Mouse (Mus musculus) forebrain, embryonic 15.5 days (tissue): ENCODE measurements around the gene Hps1. TPM values are rescaled to one million over a fixed set of nuclear protein-coding genes. Genes with fewer than 3 reads are reported as not detected.

Source experiments
- ATAC-seq: fragments of 200-750 bp; cut with Nextera tagmentation; replicated peaks from 2 replicates; pipeline ENCODE4 v1.8.0; 2017; ENCODE audit warnings: mild to moderate bottlenecking, moderate TSS enrichment, moderate library complexity
- H3K27ac ChIP-seq: fragments of 300-500 bp; sonication (generic); replicated peaks from 2 replicates; pipeline ENCODE4 v1.5.1; 2015; ENCODE audit warnings: mild to moderate bottlenecking, inconsistent platforms
- H3K27me3 ChIP-seq: fragments of 300-500 bp; sonication (generic); 2 replicates; pipeline ENCODE4 v1.6.1; 2015; ENCODE audit warnings: inconsistent platforms
- H3K36me3 ChIP-seq: fragments of 300-500 bp; sonication (generic); 2 replicates; pipeline ENCODE4 v1.6.1; 2015; ENCODE audit warnings: mild to moderate bottlenecking, inconsistent platforms
- H3K4me1 ChIP-seq: fragments of 300-500 bp; sonication (generic); 2 replicates; pipeline ENCODE4 v1.6.1; 2015; ENCODE audit warnings: inconsistent platforms
- H3K4me2 ChIP-seq: fragments of 300-500 bp; sonication (generic); replicated peaks from 2 replicates; pipeline ENCODE4 v1.6.1; 2015; ENCODE audit warnings: mild to moderate bottlenecking, inconsistent platforms
- H3K4me3 ChIP-seq: fragments of 300-500 bp; sonication (generic); 2 replicates; pipeline ENCODE4 v1.5.1; 2015; ENCODE audit warnings: mild to moderate bottlenecking, inconsistent platforms
- H3K9ac ChIP-seq: fragments of 300-500 bp; sonication (generic); replicated peaks from 2 replicates; pipeline ENCODE4 v1.6.1; 2015; ENCODE audit warnings: mild to moderate bottlenecking, inconsistent platforms
- H3K9me3 ChIP-seq: fragments of 300-500 bp; sonication (generic); 2 replicates; pipeline ENCODE4 v1.6.1; 2016; ENCODE audit warnings: inconsistent platforms
- WGBS: fragments of 180-500 bp; shearing (Covaris S2); methylation state at CpG from one replicate; pipeline ENCODE4 v1.1.7; 2015; ENCODE audit warnings: mixed read lengths; 5-methylcytosine and 5-hydroxymethylcytosine counted together
- polyA plus RNA-seq: library from polyadenylated mRNA; unstranded; fragments of >200 nt; fragmentation: Nextera tagmentation; extraction: Ambion mirVana; gene quantifications from 2 replicates; pipeline ENCODE4 v1.2.1, GENCODE M21; 2015

Hps1 gene
- 13.8 and 14.0 TPM in 2 replicates for polyA plus RNA-seq

DNA sequence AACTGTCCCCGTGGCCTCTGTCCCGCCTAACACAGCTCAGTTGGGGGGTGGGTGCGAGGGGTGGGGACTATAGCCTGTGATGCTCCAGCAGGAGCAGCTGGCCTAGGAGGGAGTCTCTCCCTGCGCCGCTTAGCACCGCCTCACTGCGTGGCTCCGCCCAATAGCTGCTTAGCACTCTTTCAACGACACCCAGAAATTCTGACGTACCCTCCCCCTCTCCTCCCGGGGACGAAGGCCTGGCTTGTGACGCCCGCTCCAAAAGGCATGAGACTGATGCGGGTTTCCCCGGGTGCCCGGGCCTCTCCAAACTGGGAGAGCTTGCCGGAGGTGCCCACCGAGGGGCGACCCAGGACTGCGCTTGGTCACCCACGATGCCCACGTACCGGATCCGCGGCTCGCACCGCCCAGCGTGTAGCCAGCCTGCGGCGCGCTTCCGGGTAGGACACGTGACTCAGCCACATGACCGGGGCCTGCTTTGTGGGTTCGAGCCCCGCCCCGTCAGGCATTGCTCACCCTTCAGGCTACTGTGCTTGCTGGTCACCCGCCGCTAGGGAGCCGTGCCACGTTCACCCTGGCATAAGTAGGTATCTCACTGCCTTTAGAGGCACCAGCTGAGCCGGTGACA lies at the start of gene Hps1:
Gene Hps1 (minus strand): TSS at position 448 of the 625 bp plus-strand sequence.
- H3K9ac ChIP-seq: peak within 1 kb of the TSS; percentile 67
- H3K27me3 ChIP-seq: no peaks in the 10 kb centered on the region
- H3K27ac ChIP-seq: peak within 1 kb of the TSS; percentile 95
- no peaks in the 10 kb centered on the region for H3K36me3 ChIP-seq
- H3K9me3 ChIP-seq: no peaks in the 10 kb centered on the region
- peak; percentile 99 for ATAC-seq
- peak within 1 kb of the TSS; percentile 87 for H3K4me3 ChIP-seq
- WGBS: 1% methylated on average over 43 of the region's 43 CpGs
- peaks cover 12% of the 10 kb centered on the region for H3K4me1 ChIP-seq
- peak within 1 kb of the TSS; percentile 59 for H3K4me2 ChIP-seq

DNA sequence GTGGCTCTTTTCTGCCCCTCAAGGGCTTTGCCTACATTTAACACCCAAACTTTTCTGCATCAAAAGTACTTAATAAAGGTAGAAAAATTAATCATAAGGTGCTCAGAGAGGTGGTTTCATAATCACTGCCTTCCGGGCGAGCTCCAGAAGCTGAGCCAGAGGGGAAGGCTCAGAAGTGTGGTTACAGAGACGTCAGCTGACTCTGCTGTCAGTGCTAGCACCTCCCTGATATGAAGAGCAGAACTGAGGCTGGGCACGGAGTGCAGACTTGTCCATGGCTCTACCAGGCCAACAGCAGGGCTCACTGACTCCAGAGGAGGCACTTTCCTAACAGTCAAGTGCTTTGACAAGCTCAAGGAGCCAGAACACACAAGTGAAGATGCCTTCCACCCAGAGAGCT lies 49.4 kb upstream of the Hps1 start:
- H3K27ac ChIP-seq: no peak overlapping the region
- H3K4me1 ChIP-seq: no peaks in the 10 kb centered on the region
- no peak overlapping the region for H3K4me2 ChIP-seq
- ATAC-seq: no peak
- H3K9me3 ChIP-seq: no peaks in the 10 kb centered on the region
- H3K4me3 ChIP-seq: no peak overlapping the region
- H3K36me3 ChIP-seq: no peaks in the 10 kb centered on the region
- 72% methylated on average over 4 of the region's 4 CpGs for WGBS
- no peak overlapping the region for H3K9ac ChIP-seq
- H3K27me3 ChIP-seq: no peaks in the 10 kb centered on the region

DNA sequence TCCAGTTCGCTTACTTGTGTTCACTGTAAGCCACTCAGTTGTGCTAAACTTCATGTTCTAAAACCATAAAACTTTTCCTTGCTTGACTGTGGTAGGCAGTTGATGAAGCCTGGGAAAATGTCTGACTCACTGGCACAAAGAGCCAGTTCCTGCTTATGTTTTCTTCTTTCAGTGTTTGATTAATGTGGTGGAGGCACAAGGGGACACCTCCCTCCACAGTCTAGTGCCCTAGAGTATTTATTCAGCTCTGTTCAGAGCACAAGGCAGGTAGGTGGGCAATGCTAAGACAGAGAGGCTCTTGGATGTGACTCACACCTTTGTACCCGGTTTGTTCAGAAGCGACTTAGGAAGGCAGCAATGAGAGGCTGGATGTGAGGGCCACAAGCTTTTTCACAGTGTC lies 48.1 kb upstream of the Hps1 start:
- 93% methylated on average over 3 of the region's 3 CpGs for WGBS
- H3K9ac ChIP-seq: no peak overlapping the region
- H3K27me3 ChIP-seq: no peaks in the 10 kb centered on the region
- H3K4me2 ChIP-seq: no peak overlapping the region
- no peak overlapping the region for H3K27ac ChIP-seq
- H3K4me3 ChIP-seq: no peak overlapping the region
- H3K9me3 ChIP-seq: no peaks in the 10 kb centered on the region
- ATAC-seq: no peak
- H3K36me3 ChIP-seq: no peaks in the 10 kb centered on the region
- no peaks in the 10 kb centered on the region for H3K4me1 ChIP-seq

DNA sequence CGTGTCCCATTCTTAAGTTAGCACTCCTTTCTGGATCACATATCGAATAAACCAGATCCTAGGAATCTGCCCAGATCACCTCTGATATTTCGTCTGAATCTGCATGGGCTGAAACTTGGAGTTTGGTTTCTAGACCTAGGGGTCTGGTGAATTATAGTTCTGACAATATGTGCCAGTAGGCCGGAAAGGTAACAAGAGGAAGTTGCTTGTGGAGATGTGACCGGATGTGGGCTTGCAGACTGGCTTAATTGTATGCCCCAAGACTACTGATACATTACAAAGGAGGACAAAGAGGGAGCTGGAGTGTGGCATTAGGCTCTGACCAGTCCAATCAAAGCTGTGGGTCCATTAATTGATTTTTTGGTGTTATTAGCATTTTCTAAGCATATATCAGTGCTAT lies 40.3 kb upstream of the Hps1 start:
- Histone ChIP-seq H3K4me2 (no peak overlapping the region), H3K9ac (no peak overlapping the region), H3K9me3 (no peaks in the 10 kb centered on the region), H3K36me3 (no peaks in the 10 kb centered on the region), H3K4me1 (no peaks in the 10 kb centered on the region), H3K27me3 (no peaks in the 10 kb centered on the region), H3K4me3 (no peak overlapping the region), H3K27ac (no peak overlapping the region)
- no peak for ATAC-seq
- 92% methylated on average over 5 of the region's 5 CpGs for WGBS

DNA sequence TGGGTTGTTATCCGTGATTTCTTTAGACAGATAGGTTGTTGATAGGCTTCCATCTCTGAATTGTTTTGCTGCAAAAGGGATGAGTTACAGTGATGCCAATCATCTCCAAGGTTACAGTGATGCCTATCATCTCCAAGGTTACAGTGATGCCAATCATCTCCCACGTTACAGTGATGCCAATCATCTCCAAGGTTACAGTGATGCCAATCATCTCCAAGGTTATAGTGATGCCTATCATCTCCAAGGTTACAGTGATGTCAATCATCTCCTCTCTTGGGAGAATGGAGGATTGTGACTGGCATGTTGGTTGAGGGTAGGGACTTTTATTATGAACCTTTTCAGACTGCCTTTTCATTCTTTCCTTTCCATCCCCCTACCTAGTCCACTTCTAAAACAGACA lies 38.0 kb upstream of the Hps1 start:
- H3K4me3 ChIP-seq: no peak overlapping the region
- 60% methylated on average over 2 of the region's 2 CpGs for WGBS
- ATAC-seq: no peak

DNA sequence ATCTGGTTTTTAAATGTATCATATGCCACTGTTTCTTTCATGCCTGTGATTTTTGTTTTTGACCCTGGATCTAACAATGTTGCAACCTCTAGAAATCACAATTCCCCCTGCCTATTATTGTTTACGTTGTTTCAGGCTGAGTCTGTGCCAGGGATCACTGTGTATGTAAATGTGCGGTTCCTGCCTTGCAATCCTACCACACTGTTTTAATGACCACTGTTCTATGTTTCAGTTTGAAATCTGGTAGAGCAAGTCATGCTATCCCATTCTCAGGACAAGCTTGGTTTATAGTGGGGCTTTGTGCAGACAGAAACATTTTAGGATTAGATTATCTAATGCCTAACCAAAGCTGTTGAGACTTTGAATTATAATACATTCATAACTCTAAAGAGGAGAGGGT lies 36.5 kb upstream of the Hps1 start:
- no peaks in the 10 kb centered on the region for H3K4me1 ChIP-seq
- H3K27ac ChIP-seq: no peak overlapping the region
- no peak overlapping the region for H3K4me2 ChIP-seq
- H3K9ac ChIP-seq: no peak overlapping the region
- 88% methylated on average over 2 of the region's 2 CpGs for WGBS
- no peaks in the 10 kb centered on the region for H3K9me3 ChIP-seq
- H3K27me3 ChIP-seq: no peaks in the 10 kb centered on the region
- no peaks in the 10 kb centered on the region for H3K36me3 ChIP-seq
- no peak overlapping the region for H3K4me3 ChIP-seq
- no peak for ATAC-seq

More for the DNA sequence above, 38.0 kb upstream of the Hps1 start:
- Histone ChIP-seq H3K4me1 (no peaks in the 10 kb centered on the region), H3K4me2 (no peak overlapping the region), H3K36me3 (no peaks in the 10 kb centered on the region), H3K27me3 (no peaks in the 10 kb centered on the region), H3K9me3 (no peaks in the 10 kb centered on the region), H3K9ac (no peak overlapping the region), H3K27ac (no peak overlapping the region)

DNA sequence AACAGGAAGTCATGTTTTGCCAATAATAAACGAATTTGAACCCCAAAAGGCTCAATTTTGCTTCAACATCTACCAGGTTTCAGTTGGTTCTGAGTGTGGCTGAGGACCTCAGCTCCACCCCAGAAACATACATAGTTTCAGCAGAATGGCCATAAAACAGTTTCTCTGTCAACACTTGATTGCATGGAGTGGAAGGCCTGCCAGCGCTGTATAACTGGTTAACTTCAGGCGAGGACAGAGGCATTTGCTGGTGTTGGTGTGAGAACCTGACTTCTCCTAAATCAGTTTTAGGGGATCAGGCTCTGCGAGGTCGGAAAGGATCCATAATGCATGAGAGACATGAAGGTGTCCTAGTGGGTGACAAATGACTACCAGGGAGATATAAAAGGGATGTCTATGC lies 30.4 kb upstream of the Hps1 start:
- Histone ChIP-seq H3K9me3 (no peaks in the 10 kb centered on the region), H3K9ac (no peak overlapping the region), H3K4me3 (no peak overlapping the region), H3K4me1 (no peaks in the 10 kb centered on the region), H3K27ac (no peak overlapping the region), H3K4me2 (no peak overlapping the region), H3K27me3 (no peaks in the 10 kb centered on the region), H3K36me3 (no peaks in the 10 kb centered on the region)
- ATAC-seq: no peak
- 85% methylated on average over 5 of the region's 5 CpGs for WGBS

DNA sequence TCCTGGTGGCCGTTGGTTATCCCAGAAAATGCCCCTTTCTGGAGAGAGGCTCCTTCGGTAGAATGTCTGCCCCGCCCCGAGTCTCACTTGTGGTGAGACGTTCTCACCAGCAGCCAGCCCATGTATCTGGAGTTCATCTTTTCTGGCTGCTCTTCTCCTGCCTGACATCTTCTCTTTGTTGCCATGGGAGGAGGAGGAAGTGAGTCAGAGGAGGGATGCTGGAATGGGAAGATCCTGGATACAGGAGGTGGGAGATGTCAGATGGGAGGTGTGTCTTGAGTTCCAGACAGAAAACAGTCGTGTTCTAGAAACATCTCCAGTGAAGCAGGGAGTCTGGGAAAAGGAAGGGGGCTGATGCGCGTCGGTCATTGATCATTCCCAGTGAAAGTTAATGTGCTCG lies 29.7 kb upstream of the Hps1 start:
- Histone ChIP-seq H3K27me3 (no peaks in the 10 kb centered on the region), H3K4me1 (no peaks in the 10 kb centered on the region), H3K9me3 (no peaks in the 10 kb centered on the region), H3K36me3 (no peaks in the 10 kb centered on the region), H3K27ac (no peak overlapping the region), H3K4me3 (no peak overlapping the region), H3K4me2 (no peak overlapping the region), H3K9ac (no peak overlapping the region)
- 94% methylated on average over 10 of the region's 10 CpGs for WGBS
- no peak for ATAC-seq

DNA sequence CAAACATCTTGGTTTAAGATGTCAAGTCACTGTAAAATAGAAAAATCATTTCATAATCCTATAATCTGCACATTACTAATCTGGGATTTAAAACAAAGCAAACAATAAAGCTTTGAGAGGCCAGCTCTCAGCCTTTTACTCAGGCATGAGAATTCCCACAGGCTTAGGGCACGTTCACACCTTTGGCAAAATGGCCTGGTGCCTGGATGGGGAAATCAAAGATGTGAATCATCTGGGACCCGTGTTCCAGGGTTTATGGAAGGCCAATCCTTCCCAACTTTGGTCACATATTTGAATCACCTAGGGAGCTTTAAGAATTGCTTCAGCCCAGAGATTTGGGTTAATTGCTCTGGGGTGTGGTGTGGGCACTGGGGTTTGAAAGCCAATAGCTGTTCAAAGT lies 18.1 kb upstream of the Hps1 start:
- no peaks in the 10 kb centered on the region for H3K9me3 ChIP-seq
- H3K4me2 ChIP-seq: no peak overlapping the region
- H3K4me3 ChIP-seq: no peak overlapping the region
- H3K9ac ChIP-seq: no peak overlapping the region
- H3K27me3 ChIP-seq: peaks cover 6% of the 10 kb centered on the region; the same call in 1 of the 2 replicates
- peaks cover 7% of the 10 kb centered on the region; the same call in 1 of the 2 replicates for H3K4me1 ChIP-seq
- 48% methylated on average over 2 of the region's 2 CpGs for WGBS
- ATAC-seq: no peak
- no peaks in the 10 kb centered on the region for H3K36me3 ChIP-seq
- no peak overlapping the region for H3K27ac ChIP-seq

DNA sequence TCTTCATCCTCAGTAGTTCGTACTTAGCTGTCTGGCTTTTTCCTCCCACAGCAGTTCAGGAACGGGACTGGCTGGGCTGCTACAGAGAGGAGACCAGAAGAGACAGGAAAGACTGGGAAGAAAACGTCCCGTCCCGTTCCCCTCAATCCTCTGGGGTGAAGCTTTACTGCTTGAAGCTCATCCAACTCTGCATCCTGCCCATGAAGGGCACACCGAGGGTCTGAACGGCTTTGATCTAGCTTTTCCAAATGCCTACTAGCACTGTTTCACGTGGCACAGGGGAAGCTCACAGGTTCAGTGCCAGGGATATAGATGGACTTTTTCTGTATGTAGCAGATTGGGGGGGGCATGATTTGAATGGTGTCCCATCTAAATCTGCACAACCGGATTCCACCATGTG lies 16.0 kb upstream of the Hps1 start:
- no peak overlapping the region for H3K27ac ChIP-seq
- no peak for ATAC-seq
- H3K4me1 ChIP-seq: peaks cover 7% of the 10 kb centered on the region; the same call in 1 of the 2 replicates
- H3K4me2 ChIP-seq: peak overlapping the region; percentile 65
- 25% methylated on average over 9 of the region's 9 CpGs for WGBS
- H3K9ac ChIP-seq: no peak overlapping the region; the same call in 1 of the 2 replicates
- peaks cover 6% of the 10 kb centered on the region; the same call in 1 of the 2 replicates for H3K27me3 ChIP-seq
- no peak overlapping the region; the same call in 1 of the 2 replicates for H3K4me3 ChIP-seq
- H3K36me3 ChIP-seq: no peaks in the 10 kb centered on the region
- no peaks in the 10 kb centered on the region for H3K9me3 ChIP-seq

DNA sequence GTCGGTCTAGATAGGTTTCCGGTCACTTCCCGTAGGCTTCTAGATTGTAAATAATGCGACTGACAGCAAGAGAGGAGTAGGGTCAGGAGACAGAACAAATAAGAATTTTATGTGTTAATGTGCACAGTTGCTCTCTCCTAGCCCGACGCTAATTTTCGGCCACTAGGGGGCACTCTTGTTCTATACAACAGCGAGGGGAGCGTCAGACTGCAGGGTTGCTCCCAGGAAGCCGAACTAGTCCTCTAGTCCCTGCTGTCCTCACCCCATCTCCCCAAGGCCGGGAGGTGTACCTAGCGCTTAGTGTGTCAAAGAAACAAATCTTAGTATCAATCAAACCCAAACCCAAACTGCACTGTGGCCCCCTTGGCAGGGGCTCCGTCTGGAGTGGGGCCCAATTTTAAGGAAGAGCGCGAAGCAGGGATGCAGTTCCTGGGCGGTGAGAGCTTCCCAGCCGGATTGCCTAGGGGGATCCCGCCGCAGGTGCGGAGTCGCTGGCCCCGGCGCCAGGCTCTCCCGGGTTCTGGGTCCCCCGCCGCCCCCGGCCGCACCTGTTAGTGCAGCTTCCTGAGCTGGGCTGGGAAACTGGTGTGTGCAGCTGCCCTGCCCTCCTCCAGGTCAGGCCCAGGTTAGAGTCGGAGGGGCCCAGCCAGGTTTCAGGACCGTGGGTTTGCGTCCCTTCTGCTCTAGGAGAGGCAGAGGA lies 15.3 kb upstream of the Hps1 start:
- Histone ChIP-seq H3K9ac (peak overlapping the region; percentile 37), H3K4me2 (peak overlapping the region; percentile 65), H3K36me3 (no peaks in the 10 kb centered on the region), H3K27me3 (peaks cover 6% of the 10 kb centered on the region; the same call in 1 of the 2 replicates), H3K4me3 (peak overlapping the region; percentile 39), H3K9me3 (no peaks in the 10 kb centered on the region), H3K27ac (no peak overlapping the region), H3K4me1 (peaks cover 7% of the 10 kb centered on the region; the same call in 1 of the 2 replicates)
- 2% methylated on average over 31 of the region's 31 CpGs for WGBS
- ATAC-seq: peak; percentile 95

DNA sequence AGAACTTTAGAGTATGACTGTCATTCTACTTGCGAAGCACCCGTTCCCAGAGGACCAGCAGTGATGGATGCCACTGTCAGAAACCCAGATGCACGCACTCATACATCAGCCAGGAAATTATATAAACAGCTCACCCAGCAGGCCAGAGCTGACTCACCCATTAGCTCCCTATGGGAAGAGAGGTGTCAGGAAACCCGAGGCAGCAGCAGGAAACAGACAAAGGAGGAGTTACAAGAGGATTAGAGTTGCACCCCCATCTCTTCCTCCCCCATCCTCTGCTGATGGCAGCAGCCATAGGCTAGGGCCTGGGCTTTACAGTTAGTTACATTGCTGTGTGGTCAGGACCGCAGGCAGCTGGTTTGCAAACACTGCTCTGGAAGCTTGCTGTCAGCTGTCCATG lies 8.5 kb upstream of the Hps1 start:
- ATAC-seq: no peak
- Histone ChIP-seq H3K4me2 (no peak overlapping the region), H3K4me3 (no peak overlapping the region), H3K4me1 (peaks cover 13% of the 10 kb centered on the region), H3K27me3 (no peaks in the 10 kb centered on the region), H3K27ac (no peak overlapping the region), H3K9me3 (no peaks in the 10 kb centered on the region), H3K36me3 (no peaks in the 10 kb centered on the region), H3K9ac (no peak overlapping the region)
- WGBS: 64% methylated on average over 5 of the region's 5 CpGs
